Mouse (Mus musculus) hindbrain, embryonic 14.5 days (tissue): Measurements from ENCODE around the gene Hist1h4f. TPM values are rescaled to one million over a fixed set of nuclear protein-coding genes. Genes with fewer than 3 reads are reported as not detected.

ENCODE experiments used
- ATAC-seq: fragments of 200-750 bp; cut with Nextera tagmentation; 2 replicates; pipeline ENCODE4 v1.8.0; 2017; ENCODE audit warnings: moderate number of reproducible peaks, mild to moderate bottlenecking, moderate TSS enrichment, moderate library complexity; ENCODE audit not compliant: low FRiP score
- DNase-seq: peaks from one replicate; pipeline ENCODE4 v3.0.0-alpha.2; 2015; ENCODE audit warnings: low spot score
- H3K27ac ChIP-seq: fragments of 300-500 bp; sonication (generic); 2 replicates; pipeline ENCODE4 v1.5.1; 2014; ENCODE audit warnings: mild to moderate bottlenecking, moderate library complexity
- H3K27me3 ChIP-seq: fragments of 300-500 bp; sonication (generic); 2 replicates; pipeline ENCODE4 v1.6.1; 2014; ENCODE audit warnings: mild to moderate bottlenecking, low read length, mixed read lengths; ENCODE audit not compliant: control insufficient read depth, insufficient read depth
- H3K36me3 ChIP-seq: fragments of 300-500 bp; sonication (generic); replicated peaks from 2 replicates; pipeline ENCODE4 v1.6.1; 2014; ENCODE audit not compliant: control insufficient read depth, insufficient read depth
- H3K4me1 ChIP-seq: fragments of 300-500 bp; sonication (generic); replicated peaks from 2 replicates; pipeline ENCODE4 v1.6.1; 2014; ENCODE audit warnings: antibody characterized with exemption, low read length, mixed read lengths; ENCODE audit not compliant: control insufficient read depth, insufficient read depth
- H3K4me2 ChIP-seq: fragments of 300-500 bp; sonication (generic); replicated peaks from 2 replicates; pipeline ENCODE4 v1.6.1; 2014; ENCODE audit warnings: mild to moderate bottlenecking, moderate library complexity
- H3K4me3 ChIP-seq: fragments of 300-500 bp; sonication (generic); replicated peaks from 2 replicates; pipeline ENCODE4 v1.5.1; 2014; ENCODE audit warnings: mild to moderate bottlenecking, low read length
- H3K9ac ChIP-seq: fragments of 300-500 bp; sonication (generic); 2 replicates; pipeline ENCODE4 v1.6.1; 2014
- H3K9me3 ChIP-seq: fragments of 300-500 bp; sonication (generic); 2 replicates; pipeline ENCODE4 v1.6.1; 2016; ENCODE audit warnings: low read length; ENCODE audit not compliant: control insufficient read depth
- WGBS: fragments of 180-500 bp; shearing (Covaris S2); extraction: QIAGEN DNeasy Blood & Tissue Kit; methylation state at CpG from one replicate; pipeline ENCODE4 v1.1.7; 2014; 5-methylcytosine and 5-hydroxymethylcytosine counted together
- polyA plus RNA-seq: library from polyadenylated mRNA; unstranded; fragments of >200 nt; fragmentation: Nextera tagmentation; extraction: Ambion mirVana; gene quantifications from 2 replicates; pipeline ENCODE4 v1.2.1, GENCODE M21; 2014

Hist1h4f gene
- polyA plus RNA-seq, 1 experiment from 2014 or later = not detected

- no peaks in the 10 kb centered on the region for H3K27me3 ChIP-seq
- H3K9ac ChIP-seq = peak overlapping the region; percentile 84
- peak overlapping the region; percentile 55 for H3K4me2 ChIP-seq
- H3K36me3 ChIP-seq = no peaks in the 10 kb centered on the region
- H3K9me3 ChIP-seq = no peaks in the 10 kb centered on the region
- H3K4me1 ChIP-seq = peaks cover 29% of the 10 kb centered on the region
- ATAC-seq (no peak), DNase-seq (peak; percentile 84)
- H3K27ac ChIP-seq = peak overlapping the region; percentile 95
- WGBS = under 1% methylated on average over 20 of the region's 20 CpGs
- H3K4me3 ChIP-seq = peak overlapping the region; percentile 49
Measured at GRCm38 (mm10) chr13:23530181-23530900, 21.1 kb downstream of the Hist1h4f start.

DNA sequence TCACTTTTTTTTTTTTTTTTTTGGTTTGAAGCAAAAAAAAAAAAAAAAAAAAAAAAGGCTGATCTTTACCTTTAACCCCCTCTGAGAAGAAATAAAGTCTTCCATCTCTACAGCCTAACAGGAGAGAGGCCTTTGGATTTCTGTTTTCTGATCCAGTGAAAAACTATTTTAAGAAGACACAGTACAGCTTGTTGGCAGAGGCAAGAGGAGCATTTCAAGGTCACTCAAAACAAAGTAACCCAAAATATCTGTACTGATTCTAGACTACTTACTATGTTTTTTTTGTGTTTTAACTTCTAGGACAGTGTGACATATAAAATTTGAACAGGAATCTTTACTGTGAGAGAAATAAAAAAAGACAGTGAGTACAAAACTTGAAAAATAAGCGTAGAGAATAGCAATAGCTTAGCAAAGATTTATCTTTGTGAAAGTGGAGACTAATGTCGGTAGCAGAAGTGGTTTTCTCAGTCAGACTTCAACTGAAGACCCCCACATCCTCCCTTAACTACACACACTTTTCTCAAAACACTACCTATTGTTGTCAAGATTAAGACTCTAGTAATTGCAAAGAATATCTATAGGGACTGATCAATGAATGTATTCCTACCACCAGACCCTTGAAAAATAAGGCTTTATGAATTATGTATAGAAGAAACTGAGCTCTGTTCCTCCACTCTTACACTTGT is 21.8 kb downstream of the Hist1h4f start:
- Histone ChIP-seq H3K36me3 (no peaks in the 10 kb centered on the region), H3K27ac (peak overlapping the region; percentile 95), H3K27me3 (no peaks in the 10 kb centered on the region), H3K4me3 (peak overlapping the region; percentile 49), H3K4me2 (peak overlapping the region; percentile 55), H3K4me1 (peaks cover 27% of the 10 kb centered on the region), H3K9ac (peak overlapping the region; percentile 84), H3K9me3 (no peaks in the 10 kb centered on the region)
- 34% methylated on average over 2 of the region's 2 CpGs for WGBS
- DNase-seq = no peak
- no peak for ATAC-seq

DNA sequence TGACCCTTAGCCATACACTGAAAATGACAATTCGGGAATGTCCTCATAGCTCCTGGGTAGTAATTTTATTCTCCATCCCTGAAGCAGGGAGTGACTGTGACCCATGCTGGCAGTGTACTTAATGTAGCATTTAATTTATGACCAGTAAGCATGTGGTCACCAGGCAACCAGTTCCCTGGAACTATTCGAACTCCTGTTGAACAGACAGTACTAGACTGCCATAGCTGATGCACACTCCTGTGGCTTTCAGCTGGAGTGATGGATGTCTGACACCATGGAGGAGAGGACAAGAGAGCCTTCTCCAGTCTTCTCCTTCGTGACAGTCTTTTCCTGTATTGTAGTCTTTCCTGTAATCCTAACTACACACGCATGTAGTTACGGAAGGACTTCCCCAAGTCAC is 22.4 kb downstream of the Hist1h4f start:
- Histone ChIP-seq H3K27ac (no peak overlapping the region), H3K4me2 (peak overlapping the region; percentile 55), H3K36me3 (no peaks in the 10 kb centered on the region), H3K4me1 (peaks cover 23% of the 10 kb centered on the region), H3K4me3 (0 out of 2 replicates have a peak overlapping the region, but pooled peaks have one; percentile 3), H3K9me3 (no peaks in the 10 kb centered on the region), H3K27me3 (no peaks in the 10 kb centered on the region), H3K9ac (no peak overlapping the region)
- ATAC-seq = no peak
- WGBS = 60% methylated on average over 5 of the region's 5 CpGs
- DNase-seq = no peak

GRCm38 (mm10) chr13:23526312-23526711 is 25.1 kb downstream of the Hist1h4f start:
- Histone ChIP-seq H3K9me3 (no peaks in the 10 kb centered on the region), H3K27ac (peak overlapping the region; percentile 77), H3K4me3 (peak overlapping the region; percentile 44), H3K27me3 (no peaks in the 10 kb centered on the region), H3K4me2 (peak overlapping the region; percentile 63), H3K36me3 (no peaks in the 10 kb centered on the region), H3K9ac (peak overlapping the region; percentile 63), H3K4me1 (peaks cover 8% of the 10 kb centered on the region)
- DNase-seq (peak; percentile 100), ATAC-seq (peak; percentile 70)
- under 1% methylated on average over 17 of the region's 17 CpGs for WGBS

DNA sequence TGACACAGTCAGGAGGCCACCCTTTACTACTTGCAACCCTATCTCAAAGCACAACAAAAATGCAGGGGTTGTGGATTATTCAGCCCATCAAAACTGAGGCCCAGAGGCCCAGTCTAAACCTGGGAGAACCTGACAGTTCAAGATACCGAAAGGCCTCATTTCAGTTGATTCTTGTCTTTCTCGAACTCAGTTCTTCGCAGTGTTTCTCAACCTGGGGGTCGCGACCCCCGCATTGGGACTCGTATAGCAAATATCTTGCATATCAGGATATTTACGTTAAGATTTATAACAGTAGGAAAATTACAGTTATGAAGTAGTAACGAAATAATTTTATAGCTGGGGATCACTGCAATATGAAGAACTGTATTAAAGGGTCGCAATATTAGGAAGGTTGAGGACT is 25.5 kb downstream of the Hist1h4f start:
- no peak overlapping the region for H3K27ac ChIP-seq
- no peaks in the 10 kb centered on the region for H3K27me3 ChIP-seq
- H3K4me2 ChIP-seq = peak overlapping the region; percentile 63
- peaks cover 10% of the 10 kb centered on the region for H3K4me1 ChIP-seq
- no peaks in the 10 kb centered on the region for H3K9me3 ChIP-seq
- WGBS = 2% methylated on average over 10 of the region's 10 CpGs
- H3K4me3 ChIP-seq = peak overlapping the region; percentile 44
- no peak for ATAC-seq
- peak; percentile 59 for DNase-seq
- no peaks in the 10 kb centered on the region for H3K36me3 ChIP-seq
- no peak overlapping the region for H3K9ac ChIP-seq

DNA sequence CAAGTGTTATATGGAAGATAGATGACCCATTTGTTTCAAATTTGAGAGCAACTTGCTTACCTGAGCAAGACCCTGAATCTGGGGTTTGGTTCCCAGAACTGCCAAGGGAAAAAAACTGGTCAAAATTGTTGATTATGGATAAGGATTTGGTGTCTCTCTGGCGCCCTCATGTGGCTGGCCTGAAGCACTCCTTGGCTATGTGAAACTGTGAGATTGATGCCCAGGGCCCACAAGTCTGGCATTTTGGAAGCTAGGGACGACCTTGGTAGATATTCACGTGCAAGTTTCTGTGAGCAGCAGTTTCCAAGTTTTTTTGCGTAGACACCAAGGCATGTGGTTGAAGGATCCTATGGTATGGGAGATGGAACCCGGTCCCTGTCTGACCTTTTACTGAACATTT is 26.8 kb downstream of the Hist1h4f start:
- H3K4me3 ChIP-seq = no peak overlapping the region
- H3K4me1 ChIP-seq = peaks cover 6% of the 10 kb centered on the region
- ATAC-seq (no peak), DNase-seq (peak; percentile 85)
- peak overlapping the region; percentile 24 for H3K4me2 ChIP-seq
- no peak overlapping the region for H3K9ac ChIP-seq
- H3K36me3 ChIP-seq = no peaks in the 10 kb centered on the region
- no peaks in the 10 kb centered on the region for H3K9me3 ChIP-seq
- H3K27ac ChIP-seq = no peak overlapping the region
- no peaks in the 10 kb centered on the region for H3K27me3 ChIP-seq
- 9% methylated on average over 5 of the region's 5 CpGs for WGBS

GRCm38 (mm10) chr13:23523976-23524375 is 27.5 kb downstream of the Hist1h4f start:
- DNase-seq = no peak
- Histone ChIP-seq H3K27ac (no peak overlapping the region), H3K4me2 (no peak overlapping the region), H3K27me3 (no peaks in the 10 kb centered on the region), H3K36me3 (no peaks in the 10 kb centered on the region), H3K4me3 (no peak overlapping the region), H3K9me3 (no peaks in the 10 kb centered on the region), H3K4me1 (peaks cover 3% of the 10 kb centered on the region; the same call in 1 of the 2 replicates), H3K9ac (no peak overlapping the region)
- 38% methylated on average over 5 of the region's 5 CpGs for WGBS
- no peak for ATAC-seq

DNA sequence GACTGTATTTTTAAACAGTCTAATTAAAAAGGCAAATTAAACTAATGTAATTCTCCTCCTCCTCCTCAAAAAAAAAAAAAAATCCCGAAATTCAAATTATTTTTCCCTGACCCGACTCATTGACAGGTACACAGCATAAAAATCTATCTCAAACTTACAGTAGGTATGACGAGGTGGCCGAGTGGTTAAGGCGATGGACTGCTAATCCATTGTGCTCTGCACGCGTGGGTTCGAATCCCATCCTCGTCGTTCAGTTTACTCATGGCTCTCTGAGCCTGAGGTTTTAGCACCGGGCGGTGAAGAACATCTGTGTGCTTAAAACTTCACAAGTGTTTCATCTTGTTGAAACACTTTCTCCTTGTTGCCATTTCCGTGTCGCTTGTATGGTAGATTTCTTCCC is 29.7 kb downstream of the Hist1h4f start:
- DNase-seq = peak; percentile 79
- no peak for ATAC-seq
- Histone ChIP-seq H3K9me3 (no peaks in the 10 kb centered on the region), H3K4me2 (peak overlapping the region; percentile 38), H3K4me1 (peaks cover 3% of the 10 kb centered on the region; the same call in 1 of the 2 replicates), H3K27me3 (no peaks in the 10 kb centered on the region), H3K9ac (no peak overlapping the region), H3K4me3 (peak overlapping the region; percentile 0; the same call in 1 of the 2 replicates), H3K36me3 (no peaks in the 10 kb centered on the region), H3K27ac (no peak overlapping the region)
- 2% methylated on average over 14 of the region's 14 CpGs for WGBS

GRCm38 (mm10) chr13:23519416-23519815 is 32.0 kb downstream of the Hist1h4f start:
- H3K27ac ChIP-seq = no peak overlapping the region
- H3K4me1 ChIP-seq = peaks cover 10% of the 10 kb centered on the region; the same call in 1 of the 2 replicates
- 2% methylated on average over 10 of the region's 10 CpGs for WGBS
- no peaks in the 10 kb centered on the region for H3K36me3 ChIP-seq
- no peaks in the 10 kb centered on the region for H3K9me3 ChIP-seq
- H3K27me3 ChIP-seq = no peaks in the 10 kb centered on the region
- peak overlapping the region; percentile 46 for H3K4me3 ChIP-seq
- ATAC-seq (no peak; the same call in 1 of the 2 replicates), DNase-seq (peak; percentile 92)
- no peak overlapping the region for H3K9ac ChIP-seq
- peak overlapping the region; percentile 89 for H3K4me2 ChIP-seq
